Mouse (Mus musculus): ENCODE data around the gene Mrpl32. TPM values are rescaled to one million over a fixed set of nuclear protein-coding genes. Genes with fewer than 3 reads are reported as not detected.

Gene Mrpl32
- polyA plus RNA-seq, 1 experiment from 2014 or later: 56.3 TPM

GRCm38 (mm10) chr13:14580392-14580791, 32.6 kb downstream of the Mrpl32 start:
- Histone ChIP-seq H3K9me3 (replicated peaks; ENCODE audit: control insufficient read depth, low read length) (no peaks in the 10 kb centered on the region), H3K4me3 (ENCODE audit: low read depth, low read length) (no peak overlapping the region), H3K9ac (ENCODE audit: low read depth, low read length) (no peak overlapping the region), H3K27ac (ENCODE audit: low read length) (no peak overlapping the region), H3K4me2 (ENCODE audit: low read depth, low read length) (no peak overlapping the region), H3K27me3 (ENCODE audit: control insufficient read depth, insufficient read depth, low read depth, low read length) (no peaks in the 10 kb centered on the region), H3K4me1 (ENCODE audit: control insufficient read depth, low read depth, low read length) (no peaks in the 10 kb centered on the region), H3K36me3 (ENCODE audit: control insufficient read depth, insufficient read depth) (no peaks in the 10 kb centered on the region)
- ATAC-seq (ENCODE audit: low read depth): no peak
- 46% methylated on average over 3 of the region's 3 CpGs for WGBS (ENCODE audit: insufficient replicate concordance)

- H3K4me1 ChIP-seq (ENCODE audit: control insufficient read depth, low read depth, low read length): no peaks in the 10 kb centered on the region
- no peak overlapping the region for H3K4me3 ChIP-seq (ENCODE audit: low read depth, low read length)
- no peaks in the 10 kb centered on the region for H3K27me3 ChIP-seq (ENCODE audit: control insufficient read depth, insufficient read depth, low read depth, low read length)
- no peak overlapping the region for H3K9ac ChIP-seq (ENCODE audit: low read depth, low read length)
- no peak overlapping the region for H3K27ac ChIP-seq (ENCODE audit: low read length)
- H3K36me3 ChIP-seq (ENCODE audit: control insufficient read depth, insufficient read depth): no peaks in the 10 kb centered on the region
- no peak overlapping the region for H3K4me2 ChIP-seq (ENCODE audit: low read depth, low read length)
- ATAC-seq (ENCODE audit: low read depth): no peak
- no peaks in the 10 kb centered on the region for H3K9me3 ChIP-seq (replicated peaks; ENCODE audit: control insufficient read depth, low read length)
These were observed 38.8 kb downstream of the Mrpl32 start for GRCm38 (mm10) chr13:14574128-14574527.

DNA sequence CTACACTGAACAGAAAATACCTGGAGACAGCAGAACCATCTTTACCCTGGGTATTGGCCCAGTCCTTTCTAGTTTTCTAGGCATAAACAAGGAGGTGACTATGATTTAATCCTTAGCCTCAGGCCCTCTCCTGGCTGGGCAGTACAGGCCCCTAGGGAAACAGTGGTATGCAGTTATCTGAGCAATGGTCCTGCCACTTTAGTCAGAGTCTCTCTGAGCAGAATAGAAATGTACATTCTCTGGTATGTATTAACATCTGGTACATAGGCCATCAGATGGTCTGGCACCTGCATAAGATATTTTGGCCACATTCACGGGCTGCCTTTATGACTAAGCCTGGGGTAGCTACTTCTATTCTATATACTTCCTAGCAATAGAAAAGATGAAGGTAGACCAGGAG, 51.6 kb downstream of the Mrpl32 start:
- Histone ChIP-seq H3K4me3 (ENCODE audit: low read depth, low read length) (no peak overlapping the region), H3K27me3 (ENCODE audit: control insufficient read depth, insufficient read depth, low read depth, low read length) (no peaks in the 10 kb centered on the region), H3K36me3 (ENCODE audit: control insufficient read depth, insufficient read depth) (no peaks in the 10 kb centered on the region), H3K27ac (ENCODE audit: low read length) (no peak overlapping the region), H3K9me3 (replicated peaks; ENCODE audit: control insufficient read depth, low read length) (no peaks in the 10 kb centered on the region), H3K4me2 (ENCODE audit: low read depth, low read length) (no peak overlapping the region), H3K4me1 (ENCODE audit: control insufficient read depth, low read depth, low read length) (no peaks in the 10 kb centered on the region), H3K9ac (ENCODE audit: low read depth, low read length) (no peak overlapping the region)
- ATAC-seq (ENCODE audit: low read depth): no peak
- 63% methylated on average over 1 of the region's 1 CpGs for WGBS (ENCODE audit: insufficient replicate concordance)

Other genes with a start within 250 kb of the Mrpl32 start
- 0.02 TPM in 1 of 2 replicates, not detected in the other for gene Hecw1, start 89.9 kb downstream of the Mrpl32 start, polyA plus RNA-seq (2015; fragmentation: Nextera tagmentation; extraction: Ambion mirVana)
- gene Psma2, start 75 bp upstream of the Mrpl32 start, polyA plus RNA-seq (2015; fragmentation: Nextera tagmentation; extraction: Ambion mirVana): 104 and 115 TPM in 2 replicates
- 8.8 and 9.7 TPM in 2 replicates for gene AW209491, start 17.0 kb upstream of the Mrpl32 start, polyA plus RNA-seq (2015; fragmentation: Nextera tagmentation; extraction: Ambion mirVana)

All from liver, embryonic 16.5 days (tissue).